Mouse (Mus musculus): ENCODE results near the gene Myo9b. TPM values are rescaled to one million over a fixed set of nuclear protein-coding genes. Genes with fewer than 3 reads are reported as not detected.
"Not testable (repeated sequence)": the region's sequence is repeated elsewhere in the genome, so short reads cannot be mapped to it uniquely, and the experiment has no call there.

The Myo9b gene
- polyA plus RNA-seq, 1 experiment from 2014 or later: 28.3 TPM

DNA sequence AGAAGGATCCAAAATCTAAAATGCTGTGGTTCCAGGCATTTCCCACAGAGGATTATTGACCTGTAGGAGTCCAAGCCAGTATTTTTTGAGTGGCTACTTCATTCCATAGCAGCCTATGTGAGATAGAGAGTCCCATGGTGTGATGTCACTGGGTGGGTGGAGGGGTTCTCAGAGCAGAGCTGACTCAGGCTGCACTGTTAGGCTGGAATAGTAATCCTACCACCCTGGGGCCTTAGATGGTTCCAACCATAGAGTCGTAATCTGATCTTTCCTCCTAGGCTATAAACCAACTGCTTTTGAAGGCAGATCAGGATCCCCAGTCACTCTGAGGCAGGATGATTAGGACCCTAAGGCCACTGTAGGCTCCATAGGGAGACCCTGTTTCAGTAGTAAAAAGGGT lies 6.9 kb downstream of the Myo9b start:
- H3K4me1 ChIP-seq; H3K4me2 ChIP-seq; ATAC-seq (ENCODE audit: low FRiP score); H3K36me3 ChIP-seq (replicated peaks); H3K27me3 ChIP-seq; H3K27ac ChIP-seq; H3K4me3 ChIP-seq (replicated peaks); H3K9ac ChIP-seq; H3K9me3 ChIP-seq: not testable (repeated sequence)
- WGBS: 87% methylated on average over 1 of the region's 1 CpGs

DNA sequence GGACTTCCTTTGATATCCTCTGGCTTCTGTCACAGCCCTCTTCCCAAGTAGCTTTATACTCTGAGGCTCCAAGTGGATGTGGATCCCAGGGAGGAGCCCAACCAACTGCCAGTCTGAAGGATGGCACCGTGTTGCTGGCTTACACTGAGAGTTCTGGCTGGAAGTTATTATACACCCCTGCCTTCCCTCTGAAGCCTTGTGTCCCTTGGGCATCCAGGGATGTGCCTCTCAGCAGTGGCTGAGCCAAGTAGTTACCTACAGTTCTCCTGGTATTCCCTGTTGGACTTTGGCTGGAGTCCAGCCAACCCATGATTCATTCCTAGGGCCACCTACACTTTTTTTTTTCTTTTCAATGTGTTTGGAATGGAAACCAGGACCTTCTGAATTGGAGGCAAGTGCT lies 9.2 kb downstream of the Myo9b start:
- H3K4me1 ChIP-seq; H3K27ac ChIP-seq; ATAC-seq (ENCODE audit: low FRiP score); H3K36me3 ChIP-seq (replicated peaks); H3K4me2 ChIP-seq; H3K9ac ChIP-seq; H3K9me3 ChIP-seq; H3K4me3 ChIP-seq (replicated peaks); H3K27me3 ChIP-seq: not testable (repeated sequence)
- WGBS: 91% methylated on average over 1 of the region's 1 CpGs

DNA sequence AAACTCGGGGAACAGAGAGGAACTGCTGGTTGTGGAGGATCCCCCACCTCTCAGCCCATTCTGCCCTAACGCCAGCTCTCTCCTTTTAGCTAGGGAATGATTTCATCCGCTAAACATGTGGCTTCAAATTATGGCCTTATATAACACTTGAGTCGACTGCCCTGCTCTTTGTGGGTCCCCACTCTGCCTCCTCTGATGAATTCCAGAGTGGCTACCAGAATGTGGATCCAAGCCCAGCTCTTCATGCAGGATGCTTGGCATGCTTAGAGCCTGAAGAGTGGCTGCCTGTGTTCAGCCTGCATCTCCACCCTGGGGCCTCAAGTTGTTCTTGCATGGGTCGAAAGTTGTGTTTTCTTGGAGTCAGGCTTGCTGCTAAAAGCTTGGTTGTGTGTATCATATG lies 10.1 kb downstream of the Myo9b start:
- Histone ChIP-seq H3K27ac (no peak overlapping the region), H3K9ac (no peak overlapping the region), H3K9me3 (no peaks in the 10 kb centered on the region), H3K36me3 (replicated peaks) (no peaks in the 10 kb centered on the region; the same call in 1 of the 2 replicates), H3K27me3 (no peaks in the 10 kb centered on the region), H3K4me1 (no peaks in the 10 kb centered on the region), H3K4me3 (replicated peaks) (no peak overlapping the region), H3K4me2 (no peak overlapping the region)
- WGBS: 80% methylated on average over 5 of the region's 5 CpGs
- ATAC-seq (ENCODE audit: low FRiP score): no peak

DNA sequence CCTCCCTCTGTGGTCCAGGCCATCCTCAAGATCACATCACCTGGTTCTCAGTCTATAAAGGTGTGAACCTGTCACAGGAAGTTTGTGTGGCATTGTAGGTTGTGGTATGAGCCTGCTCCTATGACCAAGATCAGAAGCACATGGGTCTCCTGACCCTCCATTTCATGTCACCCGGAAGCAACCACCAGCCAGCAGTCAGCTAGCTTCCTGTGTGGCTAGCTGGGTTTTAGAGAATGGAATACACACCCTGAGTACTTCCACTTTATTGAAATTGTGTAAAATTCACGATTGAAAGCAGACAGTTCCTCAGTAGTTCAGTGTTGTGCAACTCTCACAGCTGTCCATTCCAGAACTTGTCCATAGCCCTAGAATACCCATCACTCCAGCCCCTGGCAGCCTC lies 13.7 kb downstream of the Myo9b start:
- not testable (repeated sequence) for ATAC-seq (ENCODE audit: low FRiP score); H3K27ac ChIP-seq; H3K4me3 ChIP-seq (replicated peaks); H3K4me2 ChIP-seq; H3K9ac ChIP-seq; H3K27me3 ChIP-seq; H3K4me1 ChIP-seq; H3K9me3 ChIP-seq
- H3K36me3 ChIP-seq (replicated peaks): peaks cover 21% of the 10 kb centered on the region
- 87% methylated on average over 2 of the region's 2 CpGs for WGBS

DNA sequence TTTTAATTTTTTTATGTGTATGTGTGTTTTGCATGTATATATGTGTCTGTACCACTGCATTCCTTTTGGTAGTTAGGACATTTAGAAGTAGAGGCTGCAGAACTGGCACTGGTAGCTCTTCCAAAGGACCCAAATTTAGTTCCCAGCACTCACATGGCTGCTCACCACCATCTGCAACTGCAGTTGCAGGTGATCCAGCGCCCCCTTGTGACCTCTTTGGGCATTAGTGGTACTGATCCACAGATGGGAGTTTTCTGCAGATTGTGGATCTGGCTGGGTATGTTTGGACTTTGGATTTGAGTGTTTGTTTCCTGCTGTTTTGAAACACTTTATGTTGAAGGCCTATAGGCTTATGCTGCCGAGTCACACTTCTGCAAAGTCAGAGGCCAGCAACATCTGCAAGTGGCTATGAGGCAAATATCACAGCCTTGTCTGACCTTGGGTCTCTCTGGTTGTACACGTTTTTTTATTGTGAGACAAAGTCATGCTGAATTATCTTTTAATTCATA lies 16.0 kb downstream of the Myo9b start:
- peaks cover 34% of the 10 kb centered on the region for H3K36me3 ChIP-seq (replicated peaks)

DNA sequence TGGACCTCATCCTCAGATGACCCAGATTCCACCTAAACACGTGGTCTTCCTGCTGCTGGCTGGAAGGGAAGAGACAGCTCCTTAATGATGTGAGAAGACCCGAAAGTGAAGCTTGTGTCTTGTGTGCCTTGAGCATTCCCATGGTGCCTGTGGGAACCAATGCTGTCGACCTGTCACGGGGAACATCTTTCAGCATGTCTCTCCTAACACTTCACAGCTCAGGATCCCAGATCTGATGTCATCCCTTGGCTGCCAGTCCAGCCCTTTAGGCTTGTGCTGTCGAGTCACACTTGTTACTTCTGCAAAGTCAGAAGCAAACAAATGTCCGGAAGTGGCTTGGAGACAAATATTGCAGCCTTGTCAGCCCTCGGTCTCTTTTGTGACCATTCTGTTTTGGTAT lies 16.6 kb downstream of the Myo9b start:
- no peaks in the 10 kb centered on the region for H3K9me3 ChIP-seq
- no peak for ATAC-seq (ENCODE audit: low FRiP score)
- no peak overlapping the region for H3K27ac ChIP-seq
- no peak overlapping the region for H3K4me2 ChIP-seq
- no peak overlapping the region for H3K9ac ChIP-seq
- no peaks in the 10 kb centered on the region for H3K4me1 ChIP-seq
- WGBS: 87% methylated on average over 7 of the region's 7 CpGs
- no peaks in the 10 kb centered on the region for H3K27me3 ChIP-seq
- peaks cover 34% of the 10 kb centered on the region for H3K36me3 ChIP-seq (replicated peaks)
- no peak overlapping the region for H3K4me3 ChIP-seq (replicated peaks)

More for the DNA sequence above, 16.0 kb downstream of the Myo9b start:
- Histone ChIP-seq H3K4me3 (replicated peaks) (no peak overlapping the region), H3K27ac (no peak overlapping the region), H3K9me3 (no peaks in the 10 kb centered on the region), H3K4me1 (no peaks in the 10 kb centered on the region), H3K27me3 (no peaks in the 10 kb centered on the region), H3K4me2 (no peak overlapping the region), H3K9ac (no peak overlapping the region)
- no peak for ATAC-seq (ENCODE audit: low FRiP score)
- WGBS: 49% methylated on average over 3 of the region's 3 CpGs

DNA sequence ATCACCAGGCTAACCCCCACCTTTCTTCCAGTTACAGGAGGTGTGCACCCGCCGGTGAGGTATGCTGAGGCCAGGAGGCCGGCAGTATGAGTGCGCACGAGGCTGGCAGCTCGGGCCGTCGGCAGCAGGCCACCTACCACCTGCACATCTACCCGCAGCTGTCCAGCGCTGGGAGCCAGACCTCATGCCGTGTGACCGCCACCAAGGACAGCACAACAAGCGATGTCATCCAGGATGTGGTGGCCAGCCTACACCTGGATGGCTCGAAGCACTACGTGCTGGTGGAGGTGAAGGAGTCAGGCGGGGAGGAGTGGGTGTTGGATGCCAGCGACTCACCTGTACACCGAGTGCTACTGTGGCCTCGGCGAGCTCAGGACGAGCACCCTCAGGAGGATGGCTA lies 17.7 kb downstream of the Myo9b start:
- H3K9me3 ChIP-seq: no peaks in the 10 kb centered on the region
- no peak overlapping the region for H3K4me2 ChIP-seq
- H3K27ac ChIP-seq: no peak overlapping the region
- no peak for ATAC-seq (ENCODE audit: low FRiP score)
- H3K9ac ChIP-seq: no peak overlapping the region
- no peaks in the 10 kb centered on the region for H3K4me1 ChIP-seq
- H3K36me3 ChIP-seq (replicated peaks): peaks cover 44% of the 10 kb centered on the region
- 96% methylated on average over 21 of the region's 21 CpGs for WGBS
- no peaks in the 10 kb centered on the region for H3K27me3 ChIP-seq
- H3K4me3 ChIP-seq (replicated peaks): no peak overlapping the region

DNA sequence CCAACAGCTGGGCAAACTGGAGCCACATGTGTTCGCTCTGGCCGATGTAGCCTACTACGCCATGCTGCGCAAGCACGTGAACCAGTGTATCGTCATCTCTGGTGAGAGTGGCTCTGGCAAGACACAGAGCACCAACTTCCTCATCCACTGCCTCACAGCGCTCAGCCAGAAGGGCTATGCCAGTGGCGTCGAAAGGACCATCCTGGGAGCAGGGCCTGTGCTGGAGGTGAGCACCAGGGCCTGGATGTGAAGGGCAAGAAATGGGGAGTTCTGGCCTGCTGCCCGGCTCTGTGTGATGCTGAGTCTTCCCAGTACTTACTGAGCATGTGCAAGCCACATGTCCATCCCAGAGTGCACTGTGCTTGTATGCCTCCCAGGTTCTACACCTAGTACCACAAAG lies 18.4 kb downstream of the Myo9b start:
- H3K27ac ChIP-seq: no peak overlapping the region
- ATAC-seq (ENCODE audit: low FRiP score): no peak
- no peaks in the 10 kb centered on the region for H3K9me3 ChIP-seq
- H3K4me1 ChIP-seq: no peaks in the 10 kb centered on the region
- H3K27me3 ChIP-seq: no peaks in the 10 kb centered on the region
- peaks cover 48% of the 10 kb centered on the region for H3K36me3 ChIP-seq (replicated peaks)
- WGBS: 94% methylated on average over 10 of the region's 10 CpGs
- H3K9ac ChIP-seq: no peak overlapping the region
- no peak overlapping the region for H3K4me2 ChIP-seq
- H3K4me3 ChIP-seq (replicated peaks): no peak overlapping the region

DNA sequence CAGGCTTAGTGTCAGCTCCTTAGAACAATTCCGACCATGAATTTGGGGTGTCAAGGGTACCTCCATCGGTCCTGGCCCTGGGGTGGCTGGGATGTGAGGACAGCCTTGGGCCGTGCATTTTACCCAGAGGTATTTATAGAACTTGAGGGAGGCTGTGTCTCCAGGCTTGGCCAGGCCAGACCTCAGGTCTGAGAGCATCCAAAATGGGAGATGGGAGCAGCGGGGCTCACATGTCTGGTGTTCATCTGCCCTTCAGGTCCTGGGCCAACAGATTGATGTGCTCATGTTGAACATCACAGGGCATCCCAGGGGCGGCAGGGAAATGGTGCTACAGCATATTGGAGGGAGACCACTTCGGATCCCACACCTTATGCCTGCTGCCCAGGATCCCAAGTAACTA lies 18.8 kb downstream of the Myo9b start:
- H3K27ac ChIP-seq: no peak overlapping the region
- H3K4me3 ChIP-seq (replicated peaks): no peak overlapping the region
- no peak overlapping the region for H3K9ac ChIP-seq
- no peak overlapping the region for H3K4me2 ChIP-seq
- peaks cover 52% of the 10 kb centered on the region for H3K36me3 ChIP-seq (replicated peaks)
- WGBS: 95% methylated on average over 6 of the region's 6 CpGs
- ATAC-seq (ENCODE audit: low FRiP score): no peak
- H3K9me3 ChIP-seq: no peaks in the 10 kb centered on the region
- H3K4me1 ChIP-seq: no peaks in the 10 kb centered on the region
- no peaks in the 10 kb centered on the region for H3K27me3 ChIP-seq

DNA sequence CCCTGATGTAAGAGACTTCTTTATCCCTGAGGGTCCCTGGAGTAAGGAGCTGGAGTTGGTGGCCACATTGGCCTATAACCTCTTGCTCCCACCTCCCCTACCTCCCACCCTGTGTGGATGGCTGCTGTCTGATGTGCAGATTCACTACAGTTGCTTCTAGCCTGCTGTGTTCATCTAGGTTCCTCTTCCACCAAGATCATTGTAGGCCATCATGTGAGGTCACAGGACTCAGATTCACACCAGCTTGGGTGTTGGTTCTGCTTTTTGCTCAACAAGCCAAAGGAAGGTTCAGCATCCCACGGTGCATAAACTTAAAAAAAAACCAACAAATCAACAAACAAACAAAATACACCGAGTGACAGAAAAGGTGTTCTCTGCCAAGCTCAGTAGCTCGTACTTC lies 21.4 kb downstream of the Myo9b start:
- ATAC-seq (ENCODE audit: low FRiP score); H3K27ac ChIP-seq; H3K9ac ChIP-seq; H3K27me3 ChIP-seq; H3K4me2 ChIP-seq; H3K4me3 ChIP-seq (replicated peaks); H3K4me1 ChIP-seq; H3K9me3 ChIP-seq: not testable (repeated sequence)
- 96% methylated on average over 3 of the region's 3 CpGs for WGBS
- H3K36me3 ChIP-seq (replicated peaks): peaks cover 66% of the 10 kb centered on the region

DNA sequence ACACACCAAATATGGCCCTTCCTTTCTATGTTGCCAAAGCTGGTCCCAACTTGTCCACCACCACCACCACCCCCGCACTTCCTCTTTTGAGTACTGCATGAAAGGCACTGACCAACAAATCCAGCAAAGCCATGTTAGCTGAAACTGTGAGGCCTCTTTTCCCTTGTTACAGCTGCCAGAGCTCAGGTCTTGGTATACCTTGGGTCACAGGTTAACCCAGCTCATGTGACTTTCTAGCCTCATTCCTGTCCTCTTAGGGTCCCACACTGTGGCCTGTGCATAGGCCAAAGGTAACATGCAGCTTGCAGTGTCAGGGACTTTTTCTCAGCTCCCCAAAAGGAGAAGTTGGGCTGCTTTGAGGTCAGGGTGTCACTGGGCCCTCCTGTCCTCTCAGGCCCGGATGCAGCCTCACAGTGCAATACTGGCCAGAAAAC lies 23.7 kb downstream of the Myo9b start:
- Histone ChIP-seq H3K27me3 (no peaks in the 10 kb centered on the region), H3K36me3 (replicated peaks) (peaks cover 45% of the 10 kb centered on the region), H3K4me1 (no peaks in the 10 kb centered on the region), H3K9me3 (no peaks in the 10 kb centered on the region), H3K4me3 (replicated peaks) (no peak overlapping the region), H3K27ac (no peak overlapping the region), H3K9ac (no peak overlapping the region), H3K4me2 (no peak overlapping the region)
- 94% methylated on average over 2 of the region's 2 CpGs for WGBS
- no peak for ATAC-seq (ENCODE audit: low FRiP score)

DNA sequence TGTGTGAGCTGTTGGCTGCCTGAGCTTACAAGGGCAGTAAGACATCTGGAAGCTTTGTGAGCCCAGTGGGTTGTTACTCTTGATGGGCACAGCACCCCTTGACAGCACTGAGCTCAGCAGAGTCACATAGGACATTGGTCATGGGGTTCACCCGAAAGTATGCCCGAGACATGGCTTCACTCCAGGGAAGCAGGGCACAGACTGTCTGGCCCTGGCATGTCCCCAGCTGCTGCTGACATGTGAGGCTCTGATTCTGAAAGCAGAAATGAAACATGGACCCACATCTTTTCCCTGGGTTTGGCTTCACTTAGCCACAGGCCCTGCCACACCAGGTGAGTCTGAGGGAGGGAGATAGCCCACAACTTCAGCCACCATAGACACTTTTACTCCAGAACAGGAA lies 24.3 kb downstream of the Myo9b start:
- H3K4me1 ChIP-seq: no peaks in the 10 kb centered on the region
- WGBS: 97% methylated on average over 2 of the region's 2 CpGs
- no peak overlapping the region for H3K27ac ChIP-seq
- no peak overlapping the region for H3K4me2 ChIP-seq
- no peaks in the 10 kb centered on the region for H3K27me3 ChIP-seq
- H3K4me3 ChIP-seq (replicated peaks): no peak overlapping the region
- peaks cover 41% of the 10 kb centered on the region for H3K36me3 ChIP-seq (replicated peaks)
- H3K9ac ChIP-seq: no peak overlapping the region
- H3K9me3 ChIP-seq: no peaks in the 10 kb centered on the region
- no peak for ATAC-seq (ENCODE audit: low FRiP score)

DNA sequence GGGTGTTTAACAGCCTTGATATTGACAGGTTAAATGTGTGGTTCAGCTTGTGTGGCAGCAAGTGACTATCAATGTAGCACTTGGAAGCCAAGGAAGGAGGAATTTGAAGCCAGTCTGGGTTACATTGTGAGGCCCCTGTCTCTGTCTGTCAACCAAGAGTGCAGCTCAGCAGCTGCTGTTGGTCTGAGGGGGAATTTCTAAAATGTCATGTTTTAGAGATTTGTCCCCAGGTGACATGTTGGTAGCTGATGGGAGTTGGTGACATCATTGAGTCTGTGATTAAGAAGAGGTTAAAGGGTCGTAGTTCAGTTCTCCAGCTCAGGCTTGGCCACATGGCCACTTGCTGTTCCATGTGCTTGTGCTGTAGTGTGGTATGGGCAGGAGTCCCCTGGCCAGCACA lies 24.9 kb downstream of the Myo9b start:
- Histone ChIP-seq H3K4me3 (replicated peaks) (no peak overlapping the region), H3K4me2 (no peak overlapping the region), H3K27ac (no peak overlapping the region), H3K36me3 (replicated peaks) (peaks cover 41% of the 10 kb centered on the region), H3K9me3 (peaks cover 2% of the 10 kb centered on the region; the same call in 1 of the 2 replicates), H3K4me1 (no peaks in the 10 kb centered on the region), H3K9ac (no peak overlapping the region), H3K27me3 (no peaks in the 10 kb centered on the region)
- 100% methylated on average over 1 of the region's 1 CpGs for WGBS
- ATAC-seq (ENCODE audit: low FRiP score): no peak

Measured in forebrain, embryonic 12.5 days (tissue).